Mouse (Mus musculus): ENCODE results near the gene Osgin1. TPM values are rescaled to one million over a fixed set of nuclear protein-coding genes. Genes with fewer than 3 reads are reported as not detected.

Osgin1 gene
- polyA plus RNA-seq, 1 experiment from 2014 or later = 0.63 TPM

GRCm38 (mm10) chr8:119466105-119466504, 32.2 kb downstream of the Osgin1 start:
- Histone ChIP-seq H3K9me3 (ENCODE audit: control insufficient read depth, low read length) (no peaks in the 10 kb centered on the region), H3K4me1 (ENCODE audit: control insufficient read depth, insufficient read depth, low read depth, low read length) (peaks cover 21% of the 10 kb centered on the region), H3K9ac (ENCODE audit: low read depth, low read length) (no peak overlapping the region), H3K36me3 (ENCODE audit: control insufficient read depth, insufficient read depth, low read length) (no peaks in the 10 kb centered on the region), H3K4me3 (ENCODE audit: low read length) (peak overlapping the region; percentile 21; the same call in 1 of the 2 replicates), H3K4me2 (ENCODE audit: low read length) (peak overlapping the region; percentile 47), H3K27me3 (replicated peaks; ENCODE audit: control insufficient read depth, insufficient read depth, low read length) (no peaks in the 10 kb centered on the region; the same call in 1 of the 2 replicates), H3K27ac (ENCODE audit: low read depth, low read length) (no peak overlapping the region)
- 3% methylated on average over 18 of the region's 18 CpGs for WGBS
- peak; percentile 44 for ATAC-seq

GRCm38 (mm10) chr8:119466794-119467193, 32.9 kb downstream of the Osgin1 start:
- Histone ChIP-seq H3K4me2 (ENCODE audit: low read length) (no peak overlapping the region), H3K4me3 (ENCODE audit: low read length) (no peak overlapping the region), H3K27ac (ENCODE audit: low read depth, low read length) (no peak overlapping the region), H3K4me1 (ENCODE audit: control insufficient read depth, insufficient read depth, low read depth, low read length) (peaks cover 21% of the 10 kb centered on the region), H3K27me3 (replicated peaks; ENCODE audit: control insufficient read depth, insufficient read depth, low read length) (no peaks in the 10 kb centered on the region; the same call in 1 of the 2 replicates), H3K9ac (ENCODE audit: low read depth, low read length) (no peak overlapping the region), H3K36me3 (ENCODE audit: control insufficient read depth, insufficient read depth, low read length) (no peaks in the 10 kb centered on the region), H3K9me3 (ENCODE audit: control insufficient read depth, low read length) (no peaks in the 10 kb centered on the region)
- ATAC-seq = no peak
- 49% methylated on average over 10 of the region's 10 CpGs for WGBS

GRCm38 (mm10) chr8:119468091-119468490, 34.2 kb downstream of the Osgin1 start:
- Histone ChIP-seq H3K9me3 (ENCODE audit: control insufficient read depth, low read length) (no peaks in the 10 kb centered on the region), H3K9ac (ENCODE audit: low read depth, low read length) (no peak overlapping the region), H3K36me3 (ENCODE audit: control insufficient read depth, insufficient read depth, low read length) (no peaks in the 10 kb centered on the region), H3K27ac (ENCODE audit: low read depth, low read length) (no peak overlapping the region), H3K4me2 (ENCODE audit: low read length) (no peak overlapping the region), H3K4me3 (ENCODE audit: low read length) (no peak overlapping the region), H3K27me3 (replicated peaks; ENCODE audit: control insufficient read depth, insufficient read depth, low read length) (no peaks in the 10 kb centered on the region; the same call in 1 of the 2 replicates), H3K4me1 (ENCODE audit: control insufficient read depth, insufficient read depth, low read depth, low read length) (peaks cover 21% of the 10 kb centered on the region)
- WGBS = 84% methylated on average over 8 of the region's 8 CpGs
- no peak for ATAC-seq

GRCm38 (mm10) chr8:119478684-119479083, 44.8 kb downstream of the Osgin1 start:
- 26% methylated on average over 5 of the region's 5 CpGs for WGBS
- H3K9me3 ChIP-seq (ENCODE audit: control insufficient read depth, low read length) = no peaks in the 10 kb centered on the region

GRCm38 (mm10) chr8:119484145-119484896, 50.4 kb downstream of the Osgin1 start:
- ATAC-seq = no peak

More at GRCm38 (mm10) chr8:119478684-119479083, 44.8 kb downstream of the Osgin1 start:
- ATAC-seq = no peak
- no peaks in the 10 kb centered on the region for H3K27me3 ChIP-seq (replicated peaks; ENCODE audit: control insufficient read depth, insufficient read depth, low read length)
- H3K27ac ChIP-seq (ENCODE audit: low read depth, low read length) = no peak overlapping the region
- no peak overlapping the region for H3K4me2 ChIP-seq (ENCODE audit: low read length)
- H3K4me1 ChIP-seq (ENCODE audit: control insufficient read depth, insufficient read depth, low read depth, low read length) = no peaks in the 10 kb centered on the region
- H3K9ac ChIP-seq (ENCODE audit: low read depth, low read length) = no peak overlapping the region
- H3K4me3 ChIP-seq (ENCODE audit: low read length) = no peak overlapping the region
- no peaks in the 10 kb centered on the region for H3K36me3 ChIP-seq (ENCODE audit: control insufficient read depth, insufficient read depth, low read length)

GRCm38 (mm10) chr8:119487093-119487492, 53.2 kb downstream of the Osgin1 start:
- ATAC-seq = no peak
- H3K4me1 ChIP-seq (ENCODE audit: control insufficient read depth, insufficient read depth, low read depth, low read length) = peaks cover 8% of the 10 kb centered on the region; the same call in 1 of the 2 replicates
- H3K4me3 ChIP-seq (ENCODE audit: low read length) = no peak overlapping the region
- no peak overlapping the region for H3K4me2 ChIP-seq (ENCODE audit: low read length)
- no peak overlapping the region for H3K9ac ChIP-seq (ENCODE audit: low read depth, low read length)
- H3K27me3 ChIP-seq (replicated peaks; ENCODE audit: control insufficient read depth, insufficient read depth, low read length) = no peaks in the 10 kb centered on the region
- no peak overlapping the region for H3K27ac ChIP-seq (ENCODE audit: low read depth, low read length)
- H3K9me3 ChIP-seq (ENCODE audit: control insufficient read depth, low read length) = no peaks in the 10 kb centered on the region
- H3K36me3 ChIP-seq (ENCODE audit: control insufficient read depth, insufficient read depth, low read length) = no peaks in the 10 kb centered on the region
- 79% methylated on average over 7 of the region's 7 CpGs for WGBS

More at GRCm38 (mm10) chr8:119484145-119484896, 50.4 kb downstream of the Osgin1 start:
- H3K4me3 ChIP-seq (ENCODE audit: low read length) = no peak overlapping the region
- no peaks in the 10 kb centered on the region for H3K9me3 ChIP-seq (ENCODE audit: control insufficient read depth, low read length)
- H3K4me2 ChIP-seq (ENCODE audit: low read length) = no peak overlapping the region
- WGBS = 79% methylated on average over 11 of the region's 11 CpGs
- no peaks in the 10 kb centered on the region for H3K27me3 ChIP-seq (replicated peaks; ENCODE audit: control insufficient read depth, insufficient read depth, low read length)
- H3K36me3 ChIP-seq (ENCODE audit: control insufficient read depth, insufficient read depth, low read length) = no peaks in the 10 kb centered on the region
- H3K27ac ChIP-seq (ENCODE audit: low read depth, low read length) = no peak overlapping the region
- no peak overlapping the region for H3K9ac ChIP-seq (ENCODE audit: low read depth, low read length)
- H3K4me1 ChIP-seq (ENCODE audit: control insufficient read depth, insufficient read depth, low read depth, low read length) = no peaks in the 10 kb centered on the region

Other genes starting within 250 kb of the Osgin1 start
- 802 and 900 TPM in 2 replicates for gene Hsbp1, start 89.6 kb upstream of the Osgin1 start, polyA plus RNA-seq (2015; fragmentation: Nextera tagmentation; extraction: Ambion mirVana)
- gene Mlycd, start 39.2 kb upstream of the Osgin1 start, polyA plus RNA-seq (2015; fragmentation: Nextera tagmentation; extraction: Ambion mirVana) = 16.1 and 16.5 TPM in 2 replicates
- 52.2 and 56.9 TPM in 2 replicates for gene Necab2, start 12.6 kb downstream of the Osgin1 start, polyA plus RNA-seq (2015; fragmentation: Nextera tagmentation; extraction: Ambion mirVana)
- 0.11 TPM in 1 of 2 replicates, not detected in the other for gene Slc38a8, start 67.6 kb downstream of the Osgin1 start, polyA plus RNA-seq (2015; fragmentation: Nextera tagmentation; extraction: Ambion mirVana)
- 46.3 and 55.0 TPM in 2 replicates for gene Mbtps1, start 124.6 kb downstream of the Osgin1 start, polyA plus RNA-seq (2015; fragmentation: Nextera tagmentation; extraction: Ambion mirVana)
- 161 and 169 TPM in 2 replicates for gene Hsdl1, start 141.1 kb downstream of the Osgin1 start, polyA plus RNA-seq (2015; fragmentation: Nextera tagmentation; extraction: Ambion mirVana)
- gene Dnaaf1, start 141.1 kb downstream of the Osgin1 start, polyA plus RNA-seq (2015; fragmentation: Nextera tagmentation; extraction: Ambion mirVana) = 0.61 and 0.69 TPM in 2 replicates
- 13.0 and 15.2 TPM in 2 replicates for gene Taf1c, start 171.1 kb downstream of the Osgin1 start, polyA plus RNA-seq (2015; fragmentation: Nextera tagmentation; extraction: Ambion mirVana)
- 0.23 and 0.29 TPM in 2 replicates for gene Adad2, start 178.6 kb downstream of the Osgin1 start, polyA plus RNA-seq (2015; fragmentation: Nextera tagmentation; extraction: Ambion mirVana)
- gene Kcng4, start 201.6 kb downstream of the Osgin1 start, polyA plus RNA-seq (2015; fragmentation: Nextera tagmentation; extraction: Ambion mirVana) = 0.13 and 0.14 TPM in 2 replicates
- 7.1 and 8.3 TPM in 2 replicates for gene Wfdc1, start 232.2 kb downstream of the Osgin1 start, polyA plus RNA-seq (2015; fragmentation: Nextera tagmentation; extraction: Ambion mirVana)

Measured in hindbrain, embryonic 16.5 days (tissue).